Mouse (Mus musculus): ENCODE results near the gene Ngdn. TPM values are rescaled to one million over a fixed set of nuclear protein-coding genes. Genes with fewer than 3 reads are reported as not detected.
"Not testable (repeated sequence)": the region's sequence is repeated elsewhere in the genome, so short reads cannot be mapped to it uniquely, and the experiment has no call there.

Ngdn gene
- total and polyA plus RNA-seq, 3 experiments, result 140 to 148 TPM; not detected in 1

GRCm38 (mm10) chr14:54999868-55000267 lies 15.4 kb upstream of the Ngdn start:
- not testable (repeated sequence) for H3K27ac ChIP-seq (ENCODE audit: control insufficient read depth, low read depth, low read length); H3K27me3 ChIP-seq (ENCODE audit: control insufficient read depth in 1 of 2, insufficient read depth in 2 of 2, low read length in 2 of 2); H3K9ac ChIP-seq (ENCODE audit: control insufficient read depth, low read depth, low read length, poor library complexity, severe bottlenecking); H3K79me2 ChIP-seq (ENCODE audit: control insufficient read depth, insufficient read depth, low read length, poor library complexity); H3K9me3 ChIP-seq (replicated peaks; ENCODE audit: insufficient read depth, low read length); H3K36me3 ChIP-seq (ENCODE audit: control insufficient read depth in 1 of 2, insufficient read depth in 2 of 2, low read length in 2 of 2); DNase-seq (ENCODE audit: low read depth, low spot score); H3K4me3 ChIP-seq (ENCODE audit: control insufficient read depth in 1 of 2, insufficient read depth in 1 of 2, low read depth in 2 of 2, low read length in 2 of 2)
- H3K4me1 ChIP-seq (ENCODE audit: control insufficient read depth in 1 of 2, insufficient read depth in 2 of 2, low read length in 2 of 2), result peaks cover 2 to 29% of the 10 kb centered on the region in 2 experiments; a peak in 3 of 4 replicates

- Histone ChIP-seq H3K9me3 (replicated peaks; ENCODE audit: insufficient read depth, low read length) (no peaks in the 10 kb centered on the region), H3K27ac (ENCODE audit: control insufficient read depth, low read depth, low read length) (no peak overlapping the region), H3K79me2 (ENCODE audit: control insufficient read depth, insufficient read depth, low read length, poor library complexity) (no peaks in the 10 kb centered on the region; the same call in 1 of the 2 replicates), H3K9ac (ENCODE audit: control insufficient read depth, low read depth, low read length, poor library complexity, severe bottlenecking) (no peak overlapping the region), H3K4me3 (ENCODE audit: control insufficient read depth in 1 of 2, insufficient read depth in 1 of 2, low read depth in 2 of 2, low read length in 2 of 2) (no peak overlapping the region), H3K27me3 (ENCODE audit: control insufficient read depth in 1 of 2, insufficient read depth in 2 of 2, low read length in 2 of 2) (peaks cover 0 to 2% of the 10 kb centered on the region in 2 experiments), H3K36me3 (ENCODE audit: control insufficient read depth in 1 of 2, insufficient read depth in 2 of 2, low read length in 2 of 2) (peaks cover 0 to 9% of the 10 kb centered on the region in 2 experiments; a peak in 2 of 4 replicates), H3K4me1 (ENCODE audit: control insufficient read depth in 1 of 2, insufficient read depth in 2 of 2, low read length in 2 of 2) (peaks cover 2 to 35% of the 10 kb centered on the region in 2 experiments; a peak in 3 of 4 replicates)
- DNase-seq (ENCODE audit: low read depth, low spot score), result no peak
- no peak for TF ChIP-seq ZNF384 (IDR thresholded peaks at IDR 0.05; ENCODE audit: low read depth, low read length)
- TF ChIP-seq ETS1 (IDR thresholded peaks at IDR 0.05; ENCODE audit: low read depth, low read length), result no peak
- TF ChIP-seq ZKSCAN1 (IDR thresholded peaks at IDR 0.05; ENCODE audit: low read depth, low read length), result no peak
These were observed 14.4 kb upstream of the Ngdn start for GRCm38 (mm10) chr14:55000814-55001213.

- no peak for DNase-seq (ENCODE audit: low read depth, low spot score)
- Histone ChIP-seq H3K79me2 (ENCODE audit: control insufficient read depth, insufficient read depth, low read length, poor library complexity) (no peaks in the 10 kb centered on the region), H3K4me3 (ENCODE audit: control insufficient read depth in 1 of 2, insufficient read depth in 1 of 2, low read depth in 2 of 2, low read length in 2 of 2) (no peak overlapping the region), H3K9ac (ENCODE audit: control insufficient read depth, low read depth, low read length, poor library complexity, severe bottlenecking) (no peak overlapping the region), H3K27ac (ENCODE audit: control insufficient read depth, low read depth, low read length) (no peak overlapping the region), H3K4me1 (ENCODE audit: control insufficient read depth in 1 of 2, insufficient read depth in 2 of 2, low read length in 2 of 2) (peaks cover 2 to 35% of the 10 kb centered on the region in 2 experiments; a peak in 3 of 4 replicates), H3K27me3 (ENCODE audit: control insufficient read depth in 1 of 2, insufficient read depth in 2 of 2, low read length in 2 of 2) (peaks cover 0 to 2% of the 10 kb centered on the region in 2 experiments), H3K36me3 (ENCODE audit: control insufficient read depth in 1 of 2, insufficient read depth in 2 of 2, low read length in 2 of 2) (peaks cover 0 to 9% of the 10 kb centered on the region in 2 experiments; a peak in 2 of 4 replicates), H3K9me3 (replicated peaks; ENCODE audit: insufficient read depth, low read length) (no peaks in the 10 kb centered on the region)
- TF ChIP-seq GATA1 (IDR thresholded peaks at IDR 0.05; ENCODE audit: low read depth, low read length) (no peak), CTCF (IDR thresholded peaks at IDR 0.05 in 2 of 3, conservative IDR thresholded peaks at IDR 0.05 in 1 of 3; ENCODE audit: control insufficient read depth in 1 of 3, insufficient read depth in 1 of 3, low read depth in 2 of 3, low read length in 3 of 3, poor library complexity in 1 of 3, severe bottlenecking in 1 of 3) (peak in 2 of 3 experiments; percentile 16 to 41; a peak in 4 of 6 replicates)
These were observed 13.8 kb upstream of the Ngdn start for GRCm38 (mm10) chr14:55001446-55001845.

- DNase-seq (ENCODE audit: low read depth, low spot score), result peak; percentile 32
- no peaks in the 10 kb centered on the region for H3K79me2 ChIP-seq (ENCODE audit: control insufficient read depth, insufficient read depth, low read length, poor library complexity)
- H3K36me3 ChIP-seq (ENCODE audit: control insufficient read depth in 1 of 2, insufficient read depth in 2 of 2, low read length in 2 of 2), result peaks cover 0 to 9% of the 10 kb centered on the region in 2 experiments; a peak in 2 of 4 replicates
- H3K4me1 ChIP-seq (ENCODE audit: control insufficient read depth in 1 of 2, insufficient read depth in 2 of 2, low read length in 2 of 2), result peaks cover 2 to 35% of the 10 kb centered on the region in 2 experiments; a peak in 3 of 4 replicates
- H3K9ac ChIP-seq (ENCODE audit: control insufficient read depth, low read depth, low read length, poor library complexity, severe bottlenecking), result no peak overlapping the region
- H3K27ac ChIP-seq (ENCODE audit: control insufficient read depth, low read depth, low read length), result no peak overlapping the region
- no peak overlapping the region for H3K4me3 ChIP-seq (ENCODE audit: control insufficient read depth in 1 of 2, insufficient read depth in 1 of 2, low read depth in 2 of 2, low read length in 2 of 2)
- no peaks in the 10 kb centered on the region for H3K9me3 ChIP-seq (replicated peaks; ENCODE audit: insufficient read depth, low read length)
- peaks cover 0 to 2% of the 10 kb centered on the region in 2 experiments for H3K27me3 ChIP-seq (ENCODE audit: control insufficient read depth in 1 of 2, insufficient read depth in 2 of 2, low read length in 2 of 2)
- peak; percentile 72 for TF ChIP-seq MXI1 (IDR thresholded peaks at IDR 0.05; ENCODE audit: low read depth, low read length)
- TF ChIP-seq EP300 (IDR thresholded peaks at IDR 0.05; ENCODE audit: low read depth in 1 of 2, low read length in 2 of 2), result peak; percentile 22 to 48; a peak in 2 of 4 replicates
- peak; percentile 84 for TF ChIP-seq BHLHE40 (IDR thresholded peaks at IDR 0.05; ENCODE audit: borderline replicate concordance, low read depth, low read length)
- no peak for TF ChIP-seq POLR2AphosphoS2 (IDR thresholded peaks at IDR 0.05; ENCODE audit: low read length)
- peak; percentile 63 for TF ChIP-seq SIN3A (IDR thresholded peaks at IDR 0.05; ENCODE audit: low read length)
- TF ChIP-seq MAX (IDR thresholded peaks at IDR 0.05; ENCODE audit: low read length), result peak; percentile 92
- TF ChIP-seq MYC (IDR thresholded peaks at IDR 0.05; ENCODE audit: low read depth, low read length), result peak; percentile 87
- TF ChIP-seq TCF12 (IDR thresholded peaks at IDR 0.05; ENCODE audit: low read depth, low read length), result 0 out of 2 replicates have a peak, but pooled peaks have one; percentile 16
- no peak for TF ChIP-seq ELF1 (IDR thresholded peaks at IDR 0.05; ENCODE audit: low read depth, low read length)
- no peak for TF ChIP-seq HCFC1 (IDR thresholded peaks at IDR 0.05; ENCODE audit: low read depth, low read length)
- TF ChIP-seq ZMIZ1 (IDR thresholded peaks at IDR 0.05; ENCODE audit: low read depth, low read length), result no peak
- peak; percentile 47; the same call in 1 of the 2 replicates for TF ChIP-seq USF1 (IDR thresholded peaks at IDR 0.05; ENCODE audit: low read depth, low read length)
- TF ChIP-seq RCOR1 (IDR thresholded peaks at IDR 0.05; ENCODE audit: low read depth, low read length), result peak; percentile 41; the same call in 1 of the 2 replicates
- TF ChIP-seq GATA1 (IDR thresholded peaks at IDR 0.05; ENCODE audit: low read depth, low read length), result peak; percentile 45; the same call in 1 of the 2 replicates
These were observed 13.1 kb upstream of the Ngdn start for GRCm38 (mm10) chr14:55001938-55002686.
